Mouse (Mus musculus) naive thymus-derived CD4-positive, alpha-beta T cell, adult 2 months (primary cell): ENCODE measurements around the gene Fem1b.
"Not testable (repeated sequence)": the region's sequence is repeated elsewhere in the genome, so short reads cannot be mapped to it uniquely, and the experiment has no call there.

Experiments
- DNase-seq: peaks from one replicate; pipeline ENCODE4 v3.0.0-alpha.2; 2011; ENCODE audit warnings: low read depth

Gene Fem1b

GRCm38 (mm10) chr9:62811516-62812121 lies at the start of gene Fem1b:
Fem1b (minus strand) TSS chr9:62811934.
- DNase-seq: peak; percentile 95

GRCm38 (mm10) chr9:62860866-62861265 lies 49.1 kb upstream of the Fem1b start:
- DNase-seq: no peak

GRCm38 (mm10) chr9:62860102-62860501 lies 48.4 kb upstream of the Fem1b start:
- DNase-seq: not testable (repeated sequence)

- DNase-seq: no peak
These were observed 46.7 kb upstream of the Fem1b start for GRCm38 (mm10) chr9:62858266-62859019.

- DNase-seq: no peak
These were observed 46.1 kb upstream of the Fem1b start, which contains the start of gene Calml4 for GRCm38 (mm10) chr9:62857719-62858261. Calml4 (plus strand) TSS chr9:62858080.

- DNase-seq: no peak
These were observed 45.5 kb upstream of the Fem1b start for GRCm38 (mm10) chr9:62857216-62857615.

GRCm38 (mm10) chr9:62854483-62854882 lies 42.7 kb upstream of the Fem1b start:
- no peak for DNase-seq

- no peak for DNase-seq
These were observed 39.8 kb upstream of the Fem1b start for GRCm38 (mm10) chr9:62851571-62851970.

- DNase-seq: no peak
These were observed 36.9 kb upstream of the Fem1b start for GRCm38 (mm10) chr9:62848641-62849040.

- DNase-seq: peak; percentile 92
These were observed 36.0 kb upstream of the Fem1b start for GRCm38 (mm10) chr9:62847694-62848093.

GRCm38 (mm10) chr9:62844461-62844860 lies 32.7 kb upstream of the Fem1b start:
- DNase-seq: no peak

- no peak for DNase-seq
These were observed 31.8 kb upstream of the Fem1b start for GRCm38 (mm10) chr9:62843356-62844024.

GRCm38 (mm10) chr9:62839172-62839770 lies 27.5 kb upstream of the Fem1b start:
- DNase-seq: no peak

GRCm38 (mm10) chr9:62838506-62839171 lies 26.9 kb upstream of the Fem1b start, which contains the start of gene Cln6:
Cln6 (plus strand) TSS chr9:62838785.
- DNase-seq: peak; percentile 83

GRCm38 (mm10) chr9:62838146-62838505 lies 26.4 kb upstream of the Fem1b start:
- peak; percentile 33 for DNase-seq

- DNase-seq: no peak
These were observed 25.9 kb upstream of the Fem1b start for GRCm38 (mm10) chr9:62837611-62838010.

- no peak for DNase-seq
These were observed 24.1 kb upstream of the Fem1b start for GRCm38 (mm10) chr9:62835705-62836446.

- DNase-seq: no peak
These were observed 23.2 kb upstream of the Fem1b start for GRCm38 (mm10) chr9:62834906-62835305.

- no peak for DNase-seq
These were observed 18.1 kb upstream of the Fem1b start for GRCm38 (mm10) chr9:62829877-62830276.

- DNase-seq: peak; percentile 94
These were observed 16.9 kb upstream of the Fem1b start for GRCm38 (mm10) chr9:62828662-62829086.
